Mouse (Mus musculus) adrenal gland, postnatal 0 days (tissue): ENCODE data around the gene Olfr809. TPM values are rescaled to one million over a fixed set of nuclear protein-coding genes. Genes with fewer than 3 reads are reported as not detected.

ENCODE experiments used
- microRNA-seq: library from miRNA; unstranded; fragments of <30 nt; microRNA quantifications from one replicate; pipeline ENCODE4, GENCODE M21; 2016; ENCODE audit warnings: borderline replicate concordance; ENCODE audit not compliant: insufficient number of aligned reads
- polyA plus RNA-seq: library from polyadenylated mRNA; unstranded; fragments of >200 nt; fragmentation: Nextera tagmentation; extraction: Ambion mirVana; gene quantifications from 2 replicates; pipeline ENCODE4 v1.2.1, GENCODE M21; 2015

Olfr809 gene
- not detected in 2 replicates for polyA plus RNA-seq

GRCm38 (mm10) chr10:129774338-129774737, at the start of gene Olfr809:
Gene Olfr809, plus strand, starts transcription at chr10:129774638.

GRCm38 (mm10) chr10:129729275-129729674, 45.2 kb upstream of the Olfr809 start, which contains the start of gene Olfr805:
Gene Olfr805, minus strand, starts transcription at chr10:129729375.

GRCm38 (mm10) chr10:129741821-129742220, 32.6 kb upstream of the Olfr809 start, which contains the start of gene Olfr806:
Gene Olfr806, minus strand, starts transcription at chr10:129741921.

GRCm38 (mm10) chr10:129757693-129758092, 16.7 kb upstream of the Olfr809 start, which contains the start of gene Olfr807:
Gene Olfr807, minus strand, starts transcription at chr10:129757793.

GRCm38 (mm10) chr10:129765182-129765581, 9.3 kb upstream of the Olfr809 start, which contains the start of gene Olfr808:
Gene Olfr808, plus strand, starts transcription at chr10:129765482.

GRCm38 (mm10) chr10:129794817-129795216, 20.4 kb downstream of the Olfr809 start, which contains the start of gene Olfr810:
Gene Olfr810, minus strand, starts transcription at chr10:129794917.

GRCm38 (mm10) chr10:129804296-129804695, 29.9 kb downstream of the Olfr809 start, which contains the start of gene Olfr811:
Gene Olfr811, minus strand, starts transcription at chr10:129804396.

Small RNA genes within 50 kb of the gene (microRNA-seq; reads per million reads assigned to microRNA genes)
- gene Gm24485: not detected

Other genes starting within 250 kb of the Olfr809 start
- not detected in 2 replicates for gene Olfr792, start 235.5 kb upstream of the Olfr809 start, polyA plus RNA-seq
- gene Olfr794, start 207.0 kb upstream of the Olfr809 start, polyA plus RNA-seq: not detected in 2 replicates
- gene Olfr796, start 162.1 kb upstream of the Olfr809 start, polyA plus RNA-seq: not detected in 2 replicates
- gene Olfr798, start 146.7 kb upstream of the Olfr809 start, polyA plus RNA-seq: not detected in 2 replicates
- gene Olfr799, start 137.2 kb upstream of the Olfr809 start, polyA plus RNA-seq: not detected in 2 replicates
- not detected in 2 replicates for gene Olfr800, start 116.9 kb upstream of the Olfr809 start, polyA plus RNA-seq
- not detected in 2 replicates for gene Olfr801, start 100.8 kb upstream of the Olfr809 start, polyA plus RNA-seq
- gene Olfr802, start 86.5 kb upstream of the Olfr809 start, polyA plus RNA-seq: 0.03 and 0.04 TPM in 2 replicates
- gene Olfr803, start 80.4 kb upstream of the Olfr809 start, polyA plus RNA-seq: not detected in 2 replicates
- not detected in 2 replicates for gene Olfr804, start 71.4 kb upstream of the Olfr809 start, polyA plus RNA-seq
- not detected in 2 replicates for gene Olfr805, start 45.3 kb upstream of the Olfr809 start, polyA plus RNA-seq
- gene Olfr806, start 32.7 kb upstream of the Olfr809 start, polyA plus RNA-seq: not detected in 2 replicates
- not detected in 2 replicates for gene Olfr807, start 16.8 kb upstream of the Olfr809 start, polyA plus RNA-seq
- not detected in 2 replicates for gene Olfr808, start 9.2 kb upstream of the Olfr809 start, polyA plus RNA-seq
- not detected in 2 replicates for gene Olfr810, start 20.3 kb downstream of the Olfr809 start, polyA plus RNA-seq
- gene Olfr811, start 29.8 kb downstream of the Olfr809 start, polyA plus RNA-seq: not detected in 2 replicates
- not detected in 2 replicates for gene Olfr812, start 71.5 kb downstream of the Olfr809 start, polyA plus RNA-seq
- gene Olfr813, start 80.7 kb downstream of the Olfr809 start, polyA plus RNA-seq: not detected in 2 replicates
- gene Olfr814, start 105.2 kb downstream of the Olfr809 start, polyA plus RNA-seq: not detected in 2 replicates
- gene Olfr815, start 131.2 kb downstream of the Olfr809 start, polyA plus RNA-seq: not detected in 2 replicates
- not detected in 2 replicates for gene Olfr816, start 141.0 kb downstream of the Olfr809 start, polyA plus RNA-seq
- not detected in 2 replicates for gene Olfr818, start 174.5 kb downstream of the Olfr809 start, polyA plus RNA-seq
- gene Olfr819, start 192.6 kb downstream of the Olfr809 start, polyA plus RNA-seq: not detected in 2 replicates
- not detected in 2 replicates for gene Olfr247, start 201.5 kb downstream of the Olfr809 start, polyA plus RNA-seq
- gene Gm10310, start 210.4 kb downstream of the Olfr809 start, polyA plus RNA-seq: not detected in 2 replicates
- not detected in 2 replicates for gene Olfr820, start 238.0 kb downstream of the Olfr809 start, polyA plus RNA-seq